Mouse (Mus musculus): ENCODE measurements around the gene Vmn1r222. TPM values are rescaled to one million over a fixed set of nuclear protein-coding genes. Genes with fewer than 3 reads are reported as not detected.

Gene Vmn1r222
- polyA plus RNA-seq, 1 experiment from 2014 or later = not detected

- WGBS (ENCODE audit: insufficient replicate concordance) = 49% methylated on average over 2 of the region's 2 CpGs
- H3K27me3 ChIP-seq (replicated peaks) = no peaks in the 10 kb centered on the region
- no peak within 1 kb of the TSS for H3K4me3 ChIP-seq
- H3K9me3 ChIP-seq (replicated peaks) = no peaks in the 10 kb centered on the region
- no peak within 1 kb of the TSS for H3K4me2 ChIP-seq
- no peak within 1 kb of the TSS for H3K9ac ChIP-seq
- no peak within 1 kb of the TSS for H3K27ac ChIP-seq
- no peaks in the 10 kb centered on the region for H3K36me3 ChIP-seq
- H3K4me1 ChIP-seq = no peaks in the 10 kb centered on the region
- ATAC-seq = no peak
Measured at GRCm38 (mm10) chr13:23187875-23188274, 47.9 kb downstream of the Vmn1r222 start, which contains the start of gene Vmn1r220. TSS of gene Vmn1r220 (minus strand) at chr13:23187975.

Other genes starting within 250 kb of the Vmn1r222 start
- not detected in 2 replicates for gene Vmn1r213, start 228.3 kb downstream of the Vmn1r222 start, polyA plus RNA-seq (2016; fragmentation: Nextera tagmentation; extraction: Ambion mirVana)
- not detected in 2 replicates for gene Vmn1r214, start 205.5 kb downstream of the Vmn1r222 start, polyA plus RNA-seq (2016; fragmentation: Nextera tagmentation; extraction: Ambion mirVana)
- gene Vmn1r215, start 167.9 kb downstream of the Vmn1r222 start, polyA plus RNA-seq (2016; fragmentation: Nextera tagmentation; extraction: Ambion mirVana) = not detected in 2 replicates
- gene Vmn1r217, start 117.7 kb downstream of the Vmn1r222 start, polyA plus RNA-seq (2016; fragmentation: Nextera tagmentation; extraction: Ambion mirVana) = not detected in 2 replicates
- not detected in 2 replicates for gene Vmn1r218, start 102.8 kb downstream of the Vmn1r222 start, polyA plus RNA-seq (2016; fragmentation: Nextera tagmentation; extraction: Ambion mirVana)
- gene Vmn1r219, start 76.6 kb downstream of the Vmn1r222 start, polyA plus RNA-seq (2016; fragmentation: Nextera tagmentation; extraction: Ambion mirVana) = not detected in 2 replicates
- gene Vmn1r220, start 48.0 kb downstream of the Vmn1r222 start, polyA plus RNA-seq (2016; fragmentation: Nextera tagmentation; extraction: Ambion mirVana) = not detected in 2 replicates
- gene Vmn1r221, start 21.8 kb downstream of the Vmn1r222 start, polyA plus RNA-seq (2016; fragmentation: Nextera tagmentation; extraction: Ambion mirVana) = not detected in 2 replicates
- not detected in 2 replicates for gene Vmn1r223, start 11.2 kb upstream of the Vmn1r222 start, polyA plus RNA-seq (2016; fragmentation: Nextera tagmentation; extraction: Ambion mirVana)
- gene Zfp322a, start 133.3 kb upstream of the Vmn1r222 start, polyA plus RNA-seq (2016; fragmentation: Nextera tagmentation; extraction: Ambion mirVana) = 19.5 and 21.6 TPM in 2 replicates
- 8.8 and 9.6 TPM in 2 replicates for gene Abt1, start 187.9 kb upstream of the Vmn1r222 start, polyA plus RNA-seq (2016; fragmentation: Nextera tagmentation; extraction: Ambion mirVana)
- 1.9 and 2.5 TPM in 2 replicates for gene Btn1a1, start 230.0 kb upstream of the Vmn1r222 start, polyA plus RNA-seq (2016; fragmentation: Nextera tagmentation; extraction: Ambion mirVana)